Mouse (Mus musculus): ENCODE data around the gene Hddc3.

Hddc3 gene

GRCm38 (mm10) chr7:80356351-80356750, 13.4 kb downstream of the Hddc3 start:
- no peaks in the 10 kb centered on the region for H3K9me3 ChIP-seq (ENCODE audit: low read length)
- peaks cover 22% of the 10 kb centered on the region for H3K36me3 ChIP-seq (ENCODE audit: insufficient read depth, low read length)
- peaks cover 44% of the 10 kb centered on the region for H3K4me1 ChIP-seq (replicated peaks; ENCODE audit: low read depth, low read length)
- no peak overlapping the region for H3K4me3 ChIP-seq (replicated peaks; ENCODE audit: low read length)
- H3K27me3 ChIP-seq (ENCODE audit: insufficient read depth, low read length): no peaks in the 10 kb centered on the region
- TF ChIP-seq NANOG (IDR thresholded peaks at IDR 0.05; ENCODE audit: borderline replicate concordance, low read length) (no peak), POU5F1 (IDR thresholded peaks at IDR 0.05; ENCODE audit: borderline replicate concordance, low read length) (no peak), CTCF (conservative IDR thresholded peaks at IDR 0.05; ENCODE audit: low read length) (no peak)

GRCm38 (mm10) chr7:80357156-80357555, 14.3 kb downstream of the Hddc3 start:
- Histone ChIP-seq H3K27me3 (ENCODE audit: insufficient read depth, low read length) (no peaks in the 10 kb centered on the region), H3K36me3 (ENCODE audit: insufficient read depth, low read length) (peaks cover 22% of the 10 kb centered on the region), H3K4me1 (replicated peaks; ENCODE audit: low read depth, low read length) (peaks cover 45% of the 10 kb centered on the region), H3K4me3 (replicated peaks; ENCODE audit: low read length) (no peak overlapping the region), H3K9me3 (ENCODE audit: low read length) (no peaks in the 10 kb centered on the region)
- TF ChIP-seq CTCF (conservative IDR thresholded peaks at IDR 0.05; ENCODE audit: low read length) (no peak), POU5F1 (IDR thresholded peaks at IDR 0.05; ENCODE audit: borderline replicate concordance, low read length) (no peak), NANOG (IDR thresholded peaks at IDR 0.05; ENCODE audit: borderline replicate concordance, low read length) (no peak)

- no peak for TF ChIP-seq POU5F1 (IDR thresholded peaks at IDR 0.05; ENCODE audit: borderline replicate concordance, low read length)
- TF ChIP-seq NANOG (IDR thresholded peaks at IDR 0.05; ENCODE audit: borderline replicate concordance, low read length): no peak
- no peak for TF ChIP-seq CTCF (conservative IDR thresholded peaks at IDR 0.05; ENCODE audit: low read length)
- Histone ChIP-seq H3K4me3 (replicated peaks; ENCODE audit: low read length) (no peak overlapping the region), H3K9me3 (ENCODE audit: low read length) (no peaks in the 10 kb centered on the region), H3K36me3 (ENCODE audit: insufficient read depth, low read length) (peaks cover 15% of the 10 kb centered on the region), H3K27me3 (ENCODE audit: insufficient read depth, low read length) (no peaks in the 10 kb centered on the region), H3K4me1 (replicated peaks; ENCODE audit: low read depth, low read length) (peaks cover 45% of the 10 kb centered on the region)
Measured at GRCm38 (mm10) chr7:80358039-80358438, 15.1 kb downstream of the Hddc3 start.

GRCm38 (mm10) chr7:80360435-80360834, 17.5 kb downstream of the Hddc3 start:
- Histone ChIP-seq H3K4me1 (replicated peaks; ENCODE audit: low read depth, low read length) (peaks cover 41% of the 10 kb centered on the region), H3K9me3 (ENCODE audit: low read length) (no peaks in the 10 kb centered on the region), H3K36me3 (ENCODE audit: insufficient read depth, low read length) (peaks cover 14% of the 10 kb centered on the region), H3K4me3 (replicated peaks; ENCODE audit: low read length) (peak overlapping the region; percentile 42; the same call in 1 of the 2 replicates), H3K27me3 (ENCODE audit: insufficient read depth, low read length) (no peaks in the 10 kb centered on the region)
- TF ChIP-seq CTCF (conservative IDR thresholded peaks at IDR 0.05; ENCODE audit: low read length) (no peak), NANOG (IDR thresholded peaks at IDR 0.05; ENCODE audit: borderline replicate concordance, low read length) (no peak), POU5F1 (IDR thresholded peaks at IDR 0.05; ENCODE audit: borderline replicate concordance, low read length) (no peak)

- Histone ChIP-seq H3K9me3 (ENCODE audit: low read length) (no peaks in the 10 kb centered on the region), H3K4me3 (replicated peaks; ENCODE audit: low read length) (no peak overlapping the region), H3K36me3 (ENCODE audit: insufficient read depth, low read length) (peaks cover 21% of the 10 kb centered on the region), H3K4me1 (replicated peaks; ENCODE audit: low read depth, low read length) (peaks cover 46% of the 10 kb centered on the region), H3K27me3 (ENCODE audit: insufficient read depth, low read length) (peaks cover 26% of the 10 kb centered on the region)
- TF ChIP-seq NANOG (IDR thresholded peaks at IDR 0.05; ENCODE audit: borderline replicate concordance, low read length) (no peak), CTCF (conservative IDR thresholded peaks at IDR 0.05; ENCODE audit: low read length) (no peak), POU5F1 (IDR thresholded peaks at IDR 0.05; ENCODE audit: borderline replicate concordance, low read length) (no peak)
Measured at GRCm38 (mm10) chr7:80365759-80366158, 22.9 kb downstream of the Hddc3 start.

GRCm38 (mm10) chr7:80367232-80367631, 24.3 kb downstream of the Hddc3 start:
- Histone ChIP-seq H3K9me3 (ENCODE audit: low read length) (no peaks in the 10 kb centered on the region), H3K36me3 (ENCODE audit: insufficient read depth, low read length) (peaks cover 21% of the 10 kb centered on the region), H3K4me3 (replicated peaks; ENCODE audit: low read length) (no peak overlapping the region), H3K4me1 (replicated peaks; ENCODE audit: low read depth, low read length) (peaks cover 42% of the 10 kb centered on the region), H3K27me3 (ENCODE audit: insufficient read depth, low read length) (peaks cover 34% of the 10 kb centered on the region)
- TF ChIP-seq CTCF (conservative IDR thresholded peaks at IDR 0.05; ENCODE audit: low read length): no peak
- TF ChIP-seq POU5F1 (IDR thresholded peaks at IDR 0.05; ENCODE audit: borderline replicate concordance, low read length): no peak
- no peak for TF ChIP-seq NANOG (IDR thresholded peaks at IDR 0.05; ENCODE audit: borderline replicate concordance, low read length)

GRCm38 (mm10) chr7:80368009-80368408, 25.1 kb downstream of the Hddc3 start:
- TF ChIP-seq CTCF (conservative IDR thresholded peaks at IDR 0.05; ENCODE audit: low read length): no peak
- TF ChIP-seq NANOG (IDR thresholded peaks at IDR 0.05; ENCODE audit: borderline replicate concordance, low read length): no peak
- TF ChIP-seq POU5F1 (IDR thresholded peaks at IDR 0.05; ENCODE audit: borderline replicate concordance, low read length): no peak

GRCm38 (mm10) chr7:80368635-80369421, 25.9 kb downstream of the Hddc3 start:
- H3K4me1 ChIP-seq (replicated peaks; ENCODE audit: low read depth, low read length): peaks cover 36% of the 10 kb centered on the region
- peak overlapping the region; percentile 64 for H3K4me3 ChIP-seq (replicated peaks; ENCODE audit: low read length)
- peaks cover 21% of the 10 kb centered on the region for H3K36me3 ChIP-seq (ENCODE audit: insufficient read depth, low read length)
- no peaks in the 10 kb centered on the region for H3K9me3 ChIP-seq (ENCODE audit: low read length)
- TF ChIP-seq CTCF (conservative IDR thresholded peaks at IDR 0.05; ENCODE audit: low read length) (no peak), NANOG (IDR thresholded peaks at IDR 0.05; ENCODE audit: borderline replicate concordance, low read length) (no peak)
- H3K27me3 ChIP-seq (ENCODE audit: insufficient read depth, low read length): peaks cover 45% of the 10 kb centered on the region

More at GRCm38 (mm10) chr7:80368009-80368408, 25.1 kb downstream of the Hddc3 start:
- Histone ChIP-seq H3K36me3 (ENCODE audit: insufficient read depth, low read length) (peaks cover 21% of the 10 kb centered on the region), H3K9me3 (ENCODE audit: low read length) (no peaks in the 10 kb centered on the region), H3K4me3 (replicated peaks; ENCODE audit: low read length) (peak overlapping the region; percentile 64), H3K27me3 (ENCODE audit: insufficient read depth, low read length) (peaks cover 37% of the 10 kb centered on the region), H3K4me1 (replicated peaks; ENCODE audit: low read depth, low read length) (peaks cover 35% of the 10 kb centered on the region)
